Mouse (Mus musculus): ENCODE data around the gene Gramd4.

GRCm38 (mm10) chr15:86057908-86058307 lies 413 bp downstream of the Gramd4 start:
- no peak for TF ChIP-seq GATA1 (IDR thresholded peaks at IDR 0.05; ENCODE audit: low read length)
- TF ChIP-seq TAL1 (IDR thresholded peaks at IDR 0.05; ENCODE audit: low read length), result no peak
